Mouse (Mus musculus) heart, adult 2 months (tissue): ENCODE results near the gene Gng8. TPM values are rescaled to one million over a fixed set of nuclear protein-coding genes. Genes with fewer than 3 reads are reported as not detected.
A peak's percentile ranks its signal among the peaks of the same experiment; 100 is the strongest.

ENCODE experiments used
- DNase-seq, 2 experiments: peaks; one replicate each; pipeline ENCODE4 v3.0.0; 2021
- H3K27ac ChIP-seq: fragments of 200-600 bp; 2 replicates; pipeline ENCODE4 v1.8.1; 2022
- H3K27me3 ChIP-seq: fragments of 200-500 bp; 2 replicates; pipeline ENCODE4 v1.6.1; 2012; ENCODE audit warnings: mild to moderate bottlenecking, low read length, inconsistent platforms, mixed read lengths; ENCODE audit not compliant: control insufficient read depth, insufficient read depth
- H3K36me3 ChIP-seq: fragments of 200-500 bp; 2 replicates; pipeline ENCODE4 v1.6.1; 2012; ENCODE audit warnings: low read length, inconsistent platforms; ENCODE audit not compliant: control insufficient read depth, insufficient read depth
- H3K4me1 ChIP-seq: fragments of 200-500 bp; 2 replicates; pipeline ENCODE4 v1.6.1; 2011; ENCODE audit warnings: low read length; ENCODE audit not compliant: control insufficient read depth, insufficient read depth
- H3K4me3 ChIP-seq: fragments of 200-600 bp; 2 replicates; pipeline ENCODE4 v1.8.1; 2022
- H3K79me2 ChIP-seq: fragments of 200-500 bp; replicated peaks from 2 replicates; pipeline ENCODE4 v1.6.1; 2012; ENCODE audit warnings: mild to moderate bottlenecking, inconsistent platforms, low read length, moderate library complexity, mixed read lengths; ENCODE audit not compliant: control insufficient read depth, insufficient read depth
- H3K9ac ChIP-seq: fragments of 200-500 bp; 2 replicates; pipeline ENCODE4 v1.6.1; 2012; ENCODE audit warnings: low read depth, mild to moderate bottlenecking, control low read depth, inconsistent platforms, low read length, mixed read lengths
- CTCF ChIP-seq: fragments of 200-600 bp; IDR thresholded peaks from 2 replicates; pipeline ENCODE4 v1.8.1; 2022; ENCODE audit warnings: antibody characterized with exemption, mild to moderate bottlenecking, moderate library complexity
- EP300 ChIP-seq: fragments of 200-500 bp; IDR thresholded peaks from 2 replicates; pipeline ENCODE4 v1.6.1; 2011; ENCODE audit warnings: low read depth, low read length, control low read depth; ENCODE audit not compliant: insufficient read depth
- POLR2A ChIP-seq: fragments of 200-500 bp; IDR thresholded peaks from 2 replicates; pipeline ENCODE4 v1.6.1; 2011; ENCODE audit warnings: mild to moderate bottlenecking, low read depth, low read length, control low read depth; ENCODE audit not compliant: insufficient read depth
- WGBS: fragments of 180-500 bp; shearing (Covaris S2); methylation state at CpG from one replicate; pipeline ENCODE4 v1.1.7; 2018; 5-methylcytosine and 5-hydroxymethylcytosine counted together
- intact Hi-C: fragments of 180-260 bp; cut with DNase I; formaldehyde crosslinking; loops from one replicate; pipeline ENCODE4 v1.15.1; 2025
- polyA plus RNA-seq: library from polyadenylated mRNA; depleted of rRNA; stranded (reverse); fragments of >200 nt; gene quantifications from 2 replicates; pipeline ENCODE4 v1.2.3, GENCODE M21; 2012
- total RNA-seq, 2 experiments: library from RNA; stranded (reverse); gene quantifications; 2 replicates each; pipeline ENCODE4 v1.2.3; 2021

Gene Gng8
- total and polyA plus RNA-seq, 3 experiments, result 0.47 to 7.4 (median 1.6) TPM

DNA sequence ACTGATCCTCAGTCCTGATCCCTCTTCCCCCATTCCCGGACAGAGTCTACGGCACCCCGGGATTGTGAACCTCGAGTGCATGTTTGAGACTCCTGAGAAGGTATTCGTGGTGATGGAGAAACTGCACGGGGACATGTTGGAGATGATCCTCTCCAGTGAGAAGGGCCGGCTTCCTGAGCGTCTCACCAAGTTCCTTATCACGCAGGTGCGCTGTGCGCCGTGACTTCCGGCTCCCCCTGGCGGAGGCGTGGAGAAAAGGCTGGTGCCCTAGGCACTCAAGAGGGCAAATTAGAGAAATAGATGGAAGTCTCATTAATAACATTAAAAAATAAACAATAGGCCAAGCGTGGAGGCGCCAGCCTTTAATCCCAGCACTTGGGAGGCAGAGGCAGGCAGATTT is 33.2 kb upstream of the Gng8 start:
- no peak overlapping the region for H3K27ac ChIP-seq
- peak in 1 of 2 experiments; percentile 45 for DNase-seq
- H3K4me1 ChIP-seq, result no peaks in the 10 kb centered on the region
- H3K36me3 ChIP-seq, result no peaks in the 10 kb centered on the region; the same call in 1 of the 2 replicates
- H3K27me3 ChIP-seq, result no peaks in the 10 kb centered on the region
- no peaks in the 10 kb centered on the region for H3K79me2 ChIP-seq
- H3K4me3 ChIP-seq, result no peak overlapping the region
- intact Hi-C loops, result loop anchor here (2.0 kb wide), 1 partner anchor 32 kb away; no protein-coding TSS in a partner anchor
- no peak overlapping the region for H3K9ac ChIP-seq
- 40% methylated on average over 17 of the region's 17 CpGs for WGBS
- TF ChIP-seq CTCF, result peak; percentile 77
- no peak for TF ChIP-seq EP300

DNA sequence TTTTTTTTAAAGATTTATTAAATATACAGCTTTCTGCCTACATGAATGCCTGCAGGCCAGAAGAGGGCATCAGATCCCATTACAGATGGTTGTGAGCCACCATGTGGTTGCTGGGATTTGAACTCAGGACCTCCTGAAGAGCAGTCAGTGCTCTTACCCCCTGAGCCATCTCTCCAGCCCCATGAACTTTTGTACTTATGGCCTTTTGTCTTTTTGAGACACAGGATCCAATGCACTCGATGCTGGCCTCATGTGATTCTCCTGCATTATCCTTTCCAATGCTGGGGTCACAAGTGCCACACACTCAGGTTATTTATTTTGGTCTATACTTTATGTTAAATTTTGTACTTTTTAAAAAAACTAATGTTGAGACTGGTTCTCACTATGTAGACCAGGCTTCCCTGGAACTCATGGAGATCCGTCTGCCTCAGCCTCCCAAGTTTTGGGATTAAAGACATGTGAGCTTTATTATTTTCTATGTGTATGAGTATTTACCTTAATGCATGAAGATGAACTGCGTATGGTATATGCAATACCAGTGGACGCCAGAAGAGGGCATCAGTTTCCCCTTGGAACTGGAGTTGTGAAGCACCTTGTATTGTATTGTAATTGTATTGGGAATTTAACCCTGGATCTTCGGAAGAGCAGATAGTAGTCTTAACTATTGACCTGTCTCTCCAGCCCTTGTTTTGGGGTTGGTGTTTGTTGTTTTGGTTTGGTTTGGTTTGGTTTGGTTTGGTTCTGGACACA is 31.5 kb upstream of the Gng8 start:
- intact Hi-C loops, result loop anchor here (2.0 kb wide), 1 partner anchor 33 kb away; no protein-coding TSS in a partner anchor
- WGBS, result 30% methylated on average over 5 of the region's 5 CpGs
- no peaks in the 10 kb centered on the region; the same call in 1 of the 2 replicates for H3K36me3 ChIP-seq

DNA sequence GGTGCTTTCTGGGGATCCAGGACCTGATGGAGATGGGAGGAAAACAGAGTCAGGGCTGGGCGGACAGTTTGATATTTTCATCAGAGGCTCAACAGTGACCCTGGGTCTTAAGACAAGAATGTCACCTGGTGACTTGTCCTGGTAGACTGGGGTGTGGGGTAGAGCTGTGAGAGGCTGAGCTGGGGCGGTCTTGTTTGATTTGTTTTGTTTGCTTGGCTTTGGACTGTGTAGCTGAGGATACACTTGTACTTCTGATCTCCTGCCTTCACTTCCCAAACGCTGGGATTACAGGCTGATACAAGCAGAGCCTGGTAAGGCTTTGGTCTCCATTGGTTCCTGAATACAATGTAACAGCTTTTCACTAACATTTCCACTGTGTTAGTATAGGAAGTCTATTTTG is 24.1 kb upstream of the Gng8 start:
- WGBS, result 84% methylated on average over 3 of the region's 3 CpGs
- no peak for TF ChIP-seq EP300
- TF ChIP-seq CTCF, result no peak
- TF ChIP-seq POLR2A, result no peak
- H3K79me2 ChIP-seq, result no peaks in the 10 kb centered on the region
- no peak for DNase-seq
- H3K27me3 ChIP-seq, result no peaks in the 10 kb centered on the region
- no peak overlapping the region for H3K27ac ChIP-seq
- no peaks in the 10 kb centered on the region for H3K4me1 ChIP-seq
- no peak overlapping the region for H3K4me3 ChIP-seq
- intact Hi-C loops, result no loop called here
- H3K9ac ChIP-seq, result no peak overlapping the region
- H3K36me3 ChIP-seq, result no peaks in the 10 kb centered on the region

More for the DNA sequence above, 31.5 kb upstream of the Gng8 start:
- no peak overlapping the region for H3K9ac ChIP-seq
- no peaks in the 10 kb centered on the region for H3K79me2 ChIP-seq
- no peaks in the 10 kb centered on the region for H3K27me3 ChIP-seq
- no peaks in the 10 kb centered on the region for H3K4me1 ChIP-seq
- peak in 1 of 2 experiments; percentile 61 for DNase-seq
- no peak overlapping the region for H3K4me3 ChIP-seq
- TF ChIP-seq CTCF (peak; percentile 90), EP300 (no peak)
- no peak overlapping the region for H3K27ac ChIP-seq

DNA sequence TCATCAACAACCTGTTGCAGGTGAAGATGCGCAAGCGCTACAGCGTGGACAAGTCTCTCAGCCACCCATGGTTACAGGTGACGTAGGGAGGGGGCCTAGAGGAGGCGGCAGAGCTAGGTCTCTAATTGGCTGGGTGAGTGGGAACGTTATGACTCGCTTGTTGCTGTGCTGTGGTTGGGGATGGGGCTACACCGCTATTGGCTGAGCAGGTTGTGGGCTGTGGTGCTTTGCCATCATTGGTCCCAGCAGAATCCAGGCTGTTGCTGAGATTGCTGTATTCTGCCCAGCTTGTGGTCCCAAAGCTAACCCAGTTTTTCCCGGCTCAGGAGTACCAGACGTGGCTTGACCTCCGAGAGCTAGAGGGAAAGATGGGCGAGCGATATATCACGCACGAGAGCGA is 22.1 kb upstream of the Gng8 start:
- Histone ChIP-seq H3K79me2 (no peaks in the 10 kb centered on the region), H3K9ac (no peak overlapping the region), H3K27me3 (no peaks in the 10 kb centered on the region), H3K36me3 (no peaks in the 10 kb centered on the region), H3K4me3 (no peak overlapping the region), H3K27ac (no peak overlapping the region), H3K4me1 (peaks cover 1% of the 10 kb centered on the region; the same call in 1 of the 2 replicates)
- intact Hi-C loops, result no loop called here
- no peak for DNase-seq
- TF ChIP-seq CTCF (no peak), POLR2A (no peak), EP300 (no peak)
- 72% methylated on average over 16 of the region's 16 CpGs for WGBS

DNA sequence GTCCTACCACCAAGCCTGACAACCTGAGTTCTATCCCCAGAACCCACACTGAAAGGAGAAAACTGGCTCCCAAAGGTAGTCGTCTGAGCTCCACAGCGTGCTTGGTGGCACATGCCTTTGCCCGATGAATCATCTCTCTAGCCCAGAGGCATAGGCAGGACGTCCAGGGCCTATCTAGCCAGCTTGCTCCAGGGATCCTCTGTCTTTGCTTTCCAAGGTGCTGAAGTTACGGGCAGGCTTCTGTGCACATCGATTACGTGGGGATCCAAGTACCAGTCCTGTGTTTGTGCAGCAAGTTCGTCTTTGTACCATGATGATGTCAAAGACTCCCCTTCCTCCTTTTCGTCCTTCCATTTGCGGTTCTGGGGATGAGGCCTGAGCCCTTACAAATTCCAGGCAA is 20.0 kb upstream of the Gng8 start:
- intact Hi-C loops, result no loop called here
- no peak overlapping the region for H3K4me3 ChIP-seq
- peaks cover 1% of the 10 kb centered on the region; the same call in 1 of the 2 replicates for H3K4me1 ChIP-seq
- H3K36me3 ChIP-seq, result no peaks in the 10 kb centered on the region
- H3K79me2 ChIP-seq, result no peaks in the 10 kb centered on the region
- WGBS, result 83% methylated on average over 10 of the region's 10 CpGs
- no peaks in the 10 kb centered on the region for H3K27me3 ChIP-seq
- H3K9ac ChIP-seq, result no peak overlapping the region
- TF ChIP-seq EP300 (no peak), POLR2A (no peak), CTCF (no peak)
- H3K27ac ChIP-seq, result no peak overlapping the region
- no peak for DNase-seq

DNA sequence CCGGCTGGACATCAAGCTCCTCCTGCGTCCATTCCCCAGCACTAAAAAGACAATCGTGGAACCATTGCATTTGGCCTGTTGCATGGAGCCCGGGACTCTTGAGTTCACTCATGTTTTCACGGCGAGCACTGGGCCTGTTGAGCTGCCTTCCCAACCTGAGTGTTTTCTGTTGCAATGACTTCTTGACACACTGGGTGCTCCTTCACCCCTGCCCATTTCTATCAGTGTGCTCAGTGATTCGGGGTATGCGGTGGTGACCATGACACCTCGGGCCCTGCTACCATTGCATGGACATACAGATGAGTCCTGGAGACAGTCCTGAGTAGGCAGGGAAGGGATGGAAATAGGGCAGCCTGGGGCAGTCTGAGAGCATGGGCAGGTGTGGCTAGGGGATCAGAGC is 19.1 kb upstream of the Gng8 start:
- Histone ChIP-seq H3K9ac (no peak overlapping the region), H3K27ac (no peak overlapping the region), H3K4me3 (no peak overlapping the region), H3K36me3 (no peaks in the 10 kb centered on the region), H3K4me1 (peaks cover 1% of the 10 kb centered on the region; the same call in 1 of the 2 replicates), H3K27me3 (no peaks in the 10 kb centered on the region), H3K79me2 (no peaks in the 10 kb centered on the region)
- DNase-seq, result no peak
- TF ChIP-seq EP300 (no peak), CTCF (no peak), POLR2A (no peak)
- WGBS, result 89% methylated on average over 9 of the region's 9 CpGs
- intact Hi-C loops, result no loop called here
